Mouse (Mus musculus) kidney, embryonic 14.5 days (tissue): ENCODE data around the gene Grm7. TPM values are rescaled to one million over a fixed set of nuclear protein-coding genes. Genes with fewer than 3 reads are reported as not detected.

Experiments used
- ATAC-seq: fragments of 200-750 bp; cut with Nextera tagmentation; 2 replicates; pipeline ENCODE4 v1.8.0; 2017; ENCODE audit warnings: moderate number of reproducible peaks, mild to moderate bottlenecking, moderate TSS enrichment, moderate library complexity; ENCODE audit not compliant: low FRiP score, low TSS enrichment
- H3K27ac ChIP-seq: fragments of 300-500 bp; sonication (generic); 2 replicates; pipeline ENCODE4 v1.5.1; 2014; ENCODE audit warnings: low read depth, mild to moderate bottlenecking, low read length, moderate library complexity, mixed read lengths
- H3K27me3 ChIP-seq: fragments of 300-500 bp; sonication (generic); 2 replicates; pipeline ENCODE4 v1.6.1; 2014; ENCODE audit warnings: mild to moderate bottlenecking, low read length; ENCODE audit not compliant: control insufficient read depth, insufficient read depth
- H3K36me3 ChIP-seq: fragments of 300-500 bp; sonication (generic); 2 replicates; pipeline ENCODE4 v1.6.1; 2014; ENCODE audit warnings: low read length, mixed read lengths; ENCODE audit not compliant: control insufficient read depth, insufficient read depth
- H3K4me1 ChIP-seq: fragments of 300-500 bp; sonication (generic); 2 replicates; pipeline ENCODE4 v1.6.1; 2014; ENCODE audit warnings: low read length, mixed read lengths; ENCODE audit not compliant: control insufficient read depth, insufficient read depth
- H3K4me2 ChIP-seq: fragments of 300-500 bp; sonication (generic); replicated peaks from 2 replicates; pipeline ENCODE4 v1.6.1; 2014; ENCODE audit warnings: low read depth, mild to moderate bottlenecking, low read length
- H3K4me3 ChIP-seq: fragments of 300-500 bp; sonication (generic); 2 replicates; pipeline ENCODE4 v1.5.1; 2014; ENCODE audit warnings: mild to moderate bottlenecking, low read length
- H3K9ac ChIP-seq: fragments of 300-500 bp; sonication (generic); 2 replicates; pipeline ENCODE4 v1.6.1; 2014; ENCODE audit warnings: low read depth, mild to moderate bottlenecking, low read length, moderate library complexity
- H3K9me3 ChIP-seq: fragments of 300-500 bp; sonication (generic); 2 replicates; pipeline ENCODE4 v1.6.1; 2016; ENCODE audit warnings: low read length; ENCODE audit not compliant: control insufficient read depth
- WGBS: fragments of 180-500 bp; shearing (Covaris S2); extraction: QIAGEN DNeasy Blood & Tissue Kit; methylation state at CpG from one replicate; pipeline ENCODE4 v1.1.7; 2014; 5-methylcytosine and 5-hydroxymethylcytosine counted together
- polyA plus RNA-seq: library from polyadenylated mRNA; unstranded; fragments of >200 nt; fragmentation: Nextera tagmentation; extraction: Ambion mirVana; gene quantifications from 2 replicates; pipeline ENCODE4 v1.2.1, GENCODE M21; 2014

Gene Grm7
- polyA plus RNA-seq, 1 experiment from 2014 or later: 4.8 TPM

DNA sequence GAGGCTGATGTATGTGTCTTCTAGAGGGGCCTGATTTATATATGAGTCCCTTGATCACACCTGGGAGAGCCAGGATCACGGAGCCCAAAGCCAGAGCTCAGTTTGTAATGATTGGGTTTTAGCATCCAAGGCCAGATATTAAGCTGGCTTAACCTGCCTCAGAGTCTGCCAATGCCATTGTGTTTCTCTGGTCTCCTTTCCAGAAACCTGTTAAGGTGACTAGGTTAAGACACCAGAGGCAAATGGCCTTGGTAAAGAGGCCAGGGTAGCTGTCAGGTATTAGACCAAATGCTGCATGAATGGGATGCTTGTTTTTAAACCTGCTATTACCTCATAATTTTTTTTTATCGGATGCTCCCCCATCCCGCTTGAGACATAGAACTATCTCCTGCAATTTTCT lies 722.7 kb downstream of the Grm7 start:
- Histone ChIP-seq H3K36me3 (no peaks in the 10 kb centered on the region), H3K4me3 (no peak overlapping the region), H3K27me3 (no peaks in the 10 kb centered on the region), H3K4me2 (no peak overlapping the region), H3K9me3 (no peaks in the 10 kb centered on the region), H3K9ac (no peak overlapping the region), H3K4me1 (peaks cover 13% of the 10 kb centered on the region), H3K27ac (no peak overlapping the region)
- no peak for ATAC-seq
- 91% methylated on average over 3 of the region's 3 CpGs for WGBS

GRCm38 (mm10) chr6:111368551-111368950 lies 723.2 kb downstream of the Grm7 start:
- no peaks in the 10 kb centered on the region for H3K9me3 ChIP-seq
- no peak overlapping the region for H3K9ac ChIP-seq
- no peaks in the 10 kb centered on the region for H3K27me3 ChIP-seq
- H3K36me3 ChIP-seq: no peaks in the 10 kb centered on the region
- no peak overlapping the region for H3K27ac ChIP-seq
- H3K4me2 ChIP-seq: no peak overlapping the region
- no peak overlapping the region for H3K4me3 ChIP-seq
- peak; percentile 77 for ATAC-seq
- WGBS: 46% methylated on average over 3 of the region's 3 CpGs
- H3K4me1 ChIP-seq: peaks cover 13% of the 10 kb centered on the region

DNA sequence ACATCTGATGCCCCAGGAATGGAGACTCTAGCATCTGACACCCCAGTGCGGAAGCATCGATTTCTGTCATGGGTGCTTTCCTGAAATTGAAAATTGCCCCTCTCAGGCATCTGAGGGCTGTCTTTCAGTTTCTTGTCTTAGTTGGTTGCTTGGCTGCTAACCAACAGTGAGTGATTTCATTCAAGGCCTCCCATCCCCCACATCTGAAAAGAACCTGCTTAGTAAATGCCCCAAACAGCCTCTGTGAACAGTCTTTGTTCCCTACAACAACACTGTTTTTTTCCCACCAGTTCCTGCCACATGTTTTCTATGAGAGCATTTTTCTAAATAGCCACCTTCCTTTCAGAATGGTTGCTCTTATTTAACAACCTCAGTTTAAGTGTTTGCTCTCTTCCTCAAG lies 723.6 kb downstream of the Grm7 start:
- Histone ChIP-seq H3K27ac (no peak overlapping the region), H3K9me3 (no peaks in the 10 kb centered on the region), H3K9ac (no peak overlapping the region), H3K4me2 (no peak overlapping the region), H3K4me1 (peaks cover 13% of the 10 kb centered on the region), H3K27me3 (no peaks in the 10 kb centered on the region), H3K36me3 (no peaks in the 10 kb centered on the region), H3K4me3 (no peak overlapping the region)
- no peak for ATAC-seq
- 71% methylated on average over 2 of the region's 2 CpGs for WGBS

GRCm38 (mm10) chr6:111371581-111372349 lies 726.4 kb downstream of the Grm7 start:
- ATAC-seq: peak; percentile 79
- no peaks in the 10 kb centered on the region for H3K36me3 ChIP-seq
- no peak overlapping the region for H3K4me2 ChIP-seq
- peaks cover 13% of the 10 kb centered on the region for H3K4me1 ChIP-seq
- no peak overlapping the region for H3K27ac ChIP-seq
- no peak overlapping the region for H3K4me3 ChIP-seq
- H3K27me3 ChIP-seq: no peaks in the 10 kb centered on the region
- no peak overlapping the region for H3K9ac ChIP-seq
- no peaks in the 10 kb centered on the region for H3K9me3 ChIP-seq
- WGBS: 14% methylated on average over 4 of the region's 4 CpGs

DNA sequence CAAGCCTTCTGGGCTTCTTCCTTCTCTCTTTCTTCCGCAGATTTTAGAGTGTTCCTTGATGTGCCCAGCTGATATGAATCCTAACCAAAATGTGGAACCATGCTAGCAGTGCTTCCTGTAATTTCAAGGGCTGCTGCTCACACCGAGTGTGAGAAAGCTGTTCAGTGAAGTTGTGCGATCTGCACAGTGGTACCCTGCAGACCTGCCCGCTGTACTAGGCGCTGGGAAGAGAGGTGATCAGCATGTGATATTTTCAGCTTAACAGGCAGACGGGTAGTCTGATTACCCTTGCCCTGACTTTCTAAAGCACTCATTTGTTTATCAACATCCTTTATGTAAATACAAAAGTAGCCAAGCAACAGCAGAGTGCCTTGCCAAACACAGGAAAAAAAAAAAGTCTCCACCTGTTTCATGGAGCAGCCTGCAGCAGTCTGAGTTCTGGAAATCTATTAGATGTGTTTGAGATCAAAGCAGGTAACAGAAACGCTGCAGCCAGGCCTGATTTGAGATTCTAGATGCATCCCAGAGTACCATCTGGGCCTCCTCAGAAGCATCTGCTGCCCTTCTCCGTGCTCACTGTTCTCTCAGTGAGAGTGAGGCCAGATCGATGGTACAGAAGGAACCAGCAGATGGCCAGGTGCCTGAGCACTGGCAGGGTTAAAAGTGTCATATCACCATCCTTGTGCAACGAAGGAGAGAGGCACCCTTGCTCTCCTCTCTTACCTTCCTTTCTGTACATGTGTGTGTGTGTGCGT lies 727.4 kb downstream of the Grm7 start:
- H3K9me3 ChIP-seq: no peaks in the 10 kb centered on the region
- no peak overlapping the region for H3K4me3 ChIP-seq
- no peak overlapping the region for H3K4me2 ChIP-seq
- no peaks in the 10 kb centered on the region for H3K27me3 ChIP-seq
- 36% methylated on average over 11 of the region's 11 CpGs for WGBS
- H3K27ac ChIP-seq: no peak overlapping the region
- H3K9ac ChIP-seq: no peak overlapping the region
- no peak for ATAC-seq
- H3K4me1 ChIP-seq: peaks cover 13% of the 10 kb centered on the region
- no peaks in the 10 kb centered on the region for H3K36me3 ChIP-seq

- Histone ChIP-seq H3K4me1 (no peaks in the 10 kb centered on the region), H3K27me3 (no peaks in the 10 kb centered on the region), H3K4me3 (no peak overlapping the region), H3K9ac (no peak overlapping the region), H3K9me3 (no peaks in the 10 kb centered on the region), H3K27ac (no peak overlapping the region), H3K4me2 (no peak overlapping the region), H3K36me3 (no peaks in the 10 kb centered on the region)
- 77% methylated on average over 2 of the region's 2 CpGs for WGBS
- no peak for ATAC-seq
Observed at GRCm38 (mm10) chr6:111380710-111381109, 735.3 kb downstream of the Grm7 start.

GRCm38 (mm10) chr6:111408750-111409149 lies 763.4 kb downstream of the Grm7 start:
- no peak for ATAC-seq
- Histone ChIP-seq H3K9ac (no peak overlapping the region), H3K4me2 (no peak overlapping the region), H3K9me3 (no peaks in the 10 kb centered on the region), H3K27me3 (no peaks in the 10 kb centered on the region), H3K4me3 (no peak overlapping the region), H3K4me1 (no peaks in the 10 kb centered on the region), H3K36me3 (no peaks in the 10 kb centered on the region), H3K27ac (no peak overlapping the region)
- 64% methylated on average over 8 of the region's 8 CpGs for WGBS

DNA sequence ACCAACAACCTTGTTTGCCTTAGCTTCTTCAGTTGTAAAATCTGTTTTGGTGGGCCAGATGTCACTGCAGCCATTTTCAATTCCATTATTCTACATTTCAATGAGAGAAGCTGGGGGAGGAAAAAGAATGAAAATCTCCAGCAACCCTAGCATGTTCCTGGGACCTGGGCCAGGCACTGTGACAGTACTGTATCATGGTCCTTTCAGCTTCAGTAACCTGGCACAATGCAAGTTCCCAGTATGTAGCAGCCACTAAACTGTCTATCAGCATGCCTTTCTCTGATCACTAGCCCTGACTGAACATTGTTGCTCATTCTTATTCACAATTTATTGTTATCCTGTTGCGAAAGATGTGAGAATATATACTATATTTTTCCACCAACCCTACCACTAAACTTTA lies 779.4 kb downstream of the Grm7 start:
- H3K9me3 ChIP-seq: no peaks in the 10 kb centered on the region
- ATAC-seq: no peak
- 79% methylated on average over 1 of the region's 1 CpGs for WGBS
- no peak overlapping the region for H3K27ac ChIP-seq
- no peak overlapping the region for H3K4me3 ChIP-seq
- no peaks in the 10 kb centered on the region for H3K27me3 ChIP-seq
- no peaks in the 10 kb centered on the region for H3K4me1 ChIP-seq
- no peak overlapping the region for H3K9ac ChIP-seq
- H3K36me3 ChIP-seq: no peaks in the 10 kb centered on the region
- H3K4me2 ChIP-seq: no peak overlapping the region

- Histone ChIP-seq H3K9me3 (no peaks in the 10 kb centered on the region), H3K27me3 (no peaks in the 10 kb centered on the region), H3K36me3 (no peaks in the 10 kb centered on the region), H3K4me2 (no peak overlapping the region), H3K27ac (no peak overlapping the region), H3K4me1 (0 out of 2 replicates have a peak, but pooled peaks cover 2% of the 10 kb centered on the region), H3K9ac (no peak overlapping the region), H3K4me3 (no peak overlapping the region)
- WGBS: 83% methylated on average over 2 of the region's 2 CpGs
- no peak for ATAC-seq
Observed at GRCm38 (mm10) chr6:111446228-111446627, 800.8 kb downstream of the Grm7 start.
